Mouse (Mus musculus) embryonic stem cell, embryonic (primary cell): Measurements from ENCODE around the gene Pacsin3.

Source experiments
- CTCF ChIA-PET, 4 experiments: fragments of 300-600 bp in 2 of 4; fragments of 350-600 bp in 2 of 4; sonication (Branson Sonifier 250); formaldehyde crosslinking; loops; one replicate each; lab custom pipeline; 2022; ENCODE audit warnings: inconsistent platforms in 2 of 4; lab: Charles Lee
- POLR2A ChIA-PET, 4 experiments: fragments of 300-600 bp in 2 of 4; fragments of 350-600 bp in 2 of 4; sonication (Branson Sonifier 250); formaldehyde crosslinking; loops; one replicate each; lab custom pipeline; 2022; ENCODE audit warnings: antibody characterized with exemption in 4 of 4, inconsistent platforms in 1 of 4; lab: Charles Lee

Gene Pacsin3

GRCm38 (mm10) chr2:91308680-91309079 is 52.9 kb downstream of the Pacsin3 start:
- ChIA-PET POLR2A (interaction anchor here in 2 of 4 experiments (0.7 to 1.9 kb wide), 6 partner anchors 14 to 196 kb away, joined by 3 to 9 read pairs (median 3); no protein-coding TSS in a partner anchor), CTCF (interaction anchor here in 3 of 4 experiments (0.7 to 1.3 kb wide), 7 partner anchors 12 to 526 kb away, joined by 3 to 11 read pairs (median 4); no protein-coding TSS in a partner anchor)

- POLR2A ChIA-PET, result interaction anchor here in 1 of 4 experiments (0.6 to 1.9 kb wide), 3 partner anchors 15 to 445 kb away, joined by 3 to 9 read pairs (median 4); no protein-coding TSS in a partner anchor
- CTCF ChIA-PET, result no interaction called here
Measured at GRCm38 (mm10) chr2:91309546-91309945, 53.8 kb downstream of the Pacsin3 start.

GRCm38 (mm10) chr2:91312578-91313311 is 57.0 kb downstream of the Pacsin3 start:
- POLR2A ChIA-PET, result interaction anchor here in 3 of 4 experiments (0.5 to 1.9 kb wide), 7 partner anchors 9 to 150 kb away, joined by 3 to 6 read pairs (median 4); partner anchors contain the start of gene Ddb2 (in 1 of the 3)
- CTCF ChIA-PET, result interaction anchor here (0.6 to 1.2 kb wide), 5 partner anchors 27 to 617 kb away, joined by 3 to 6 read pairs (median 5); no protein-coding TSS in a partner anchor

- POLR2A ChIA-PET, result no interaction called here
- CTCF ChIA-PET, result no interaction called here
Measured at GRCm38 (mm10) chr2:91314184-91314583, 58.4 kb downstream of the Pacsin3 start.
